Mouse (Mus musculus) cerebellum, adult 2 months (tissue): Measurements from ENCODE around the gene Gng2. TPM values are rescaled to one million over a fixed set of nuclear protein-coding genes. Genes with fewer than 3 reads are reported as not detected.

Experiments used
- DNase-seq, 2 experiments: peaks; one replicate each; pipeline ENCODE4 v3.0.0; 2021
- H3K27ac ChIP-seq: fragments of 200-500 bp; 2 replicates; pipeline ENCODE4 v1.5.1; 2012; ENCODE audit warnings: low read length, control low read depth, inconsistent platforms; ENCODE audit not compliant: insufficient read depth
- H3K27me3 ChIP-seq: fragments of 200-500 bp; 2 replicates; pipeline ENCODE4 v1.6.1; 2012; ENCODE audit warnings: inconsistent platforms, mild to moderate bottlenecking, low read length, moderate library complexity; ENCODE audit not compliant: control insufficient read depth, insufficient read depth
- H3K4me1 ChIP-seq: fragments of 200-500 bp; 2 replicates; pipeline ENCODE4 v1.6.1; 2011; ENCODE audit warnings: low read length; ENCODE audit not compliant: control insufficient read depth, insufficient read depth
- H3K4me3 ChIP-seq: fragments of 200-500 bp; replicated peaks from 2 replicates; pipeline ENCODE3; 2011; ENCODE audit warnings: mild to moderate bottlenecking, low read depth, low read length, control low read depth; ENCODE audit not compliant: insufficient read depth
- CTCF ChIP-seq: fragments of 200-500 bp; IDR thresholded peaks from 2 replicates; pipeline ENCODE4 v1.5.1; 2011; ENCODE audit warnings: low read depth, mild to moderate bottlenecking, control low read depth, low read length, moderate library complexity, borderline replicate concordance; ENCODE audit not compliant: insufficient read depth
- POLR2A ChIP-seq: fragments of 200-500 bp; IDR thresholded peaks from 2 replicates; pipeline ENCODE4 v1.6.1; 2011; ENCODE audit warnings: low read length, control low read depth, borderline replicate concordance; ENCODE audit not compliant: insufficient read depth
- WGBS: fragments of 180-500 bp; shearing (Covaris S2); methylation state at CpG from one replicate; pipeline ENCODE4 v1.1.7; 2018; 5-methylcytosine and 5-hydroxymethylcytosine counted together
- polyA plus RNA-seq: library from polyadenylated mRNA; depleted of rRNA; stranded (reverse); fragments of >200 nt; gene quantifications from 2 replicates; pipeline ENCODE4 v1.2.3, GENCODE M21; 2012

Gng2 gene
- polyA plus RNA-seq, 1 experiment = 62.7 TPM

- Histone ChIP-seq H3K27ac (no peak overlapping the region), H3K27me3 (no peaks in the 10 kb centered on the region), H3K4me1 (no peaks in the 10 kb centered on the region), H3K4me3 (no peak overlapping the region)
- WGBS = 89% methylated on average over 4 of the region's 4 CpGs
- no peak for DNase-seq
- TF ChIP-seq POLR2A (no peak), CTCF (no peak)
Observed at GRCm38 (mm10) chr14:19995943-19996342, 18.5 kb upstream of the Gng2 start.

- Histone ChIP-seq H3K4me3 (no peak overlapping the region), H3K27me3 (no peaks in the 10 kb centered on the region), H3K4me1 (no peaks in the 10 kb centered on the region), H3K27ac (no peak overlapping the region)
- WGBS = 76% methylated on average over 5 of the region's 5 CpGs
- TF ChIP-seq CTCF = no peak
- no peak for TF ChIP-seq POLR2A
- no peak for DNase-seq
Observed at GRCm38 (mm10) chr14:19994068-19994467, 16.6 kb upstream of the Gng2 start.

GRCm38 (mm10) chr14:19993570-19993883 is 16.1 kb upstream of the Gng2 start:
- Histone ChIP-seq H3K27ac (no peak overlapping the region), H3K4me1 (no peaks in the 10 kb centered on the region), H3K27me3 (no peaks in the 10 kb centered on the region), H3K4me3 (no peak overlapping the region)
- 88% methylated on average over 3 of the region's 3 CpGs for WGBS
- TF ChIP-seq POLR2A = no peak
- no peak for TF ChIP-seq CTCF
- no peak for DNase-seq

- H3K4me1 ChIP-seq = no peaks in the 10 kb centered on the region
Observed at GRCm38 (mm10) chr14:19992873-19993569, 15.6 kb upstream of the Gng2 start.

DNA sequence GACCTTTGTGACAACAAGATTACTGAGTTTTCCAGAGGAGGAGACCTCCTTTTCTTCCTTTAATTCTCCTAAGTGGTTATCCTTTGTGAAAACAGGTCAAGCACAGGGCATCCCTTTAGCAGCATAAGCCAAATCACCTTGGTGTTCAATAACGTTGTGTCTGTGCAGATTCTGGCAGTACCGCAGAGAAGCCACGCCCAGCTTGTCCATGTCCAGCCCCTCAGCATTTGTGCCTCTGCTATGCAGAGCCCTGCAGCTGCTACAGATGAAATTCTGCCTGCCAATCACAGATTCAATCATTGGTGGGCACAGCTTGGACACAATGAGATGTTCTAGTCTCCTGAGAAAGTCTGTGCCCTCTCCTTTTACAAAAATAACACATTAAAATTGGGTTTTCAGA is 14.4 kb upstream of the Gng2 start:
- Histone ChIP-seq H3K4me3 (no peak overlapping the region), H3K27me3 (no peaks in the 10 kb centered on the region), H3K27ac (no peak overlapping the region), H3K4me1 (no peaks in the 10 kb centered on the region; the same call in 1 of the 2 replicates)
- DNase-seq = no peak
- 38% methylated on average over 3 of the region's 3 CpGs for WGBS
- TF ChIP-seq POLR2A (no peak), CTCF (no peak)

More at GRCm38 (mm10) chr14:19992873-19993569, 15.6 kb upstream of the Gng2 start:
- no peak overlapping the region for H3K4me3 ChIP-seq
- TF ChIP-seq CTCF = no peak
- TF ChIP-seq POLR2A = no peak
- no peaks in the 10 kb centered on the region for H3K27me3 ChIP-seq
- no peak overlapping the region for H3K27ac ChIP-seq
- 85% methylated on average over 8 of the region's 8 CpGs for WGBS
- DNase-seq = no peak

DNA sequence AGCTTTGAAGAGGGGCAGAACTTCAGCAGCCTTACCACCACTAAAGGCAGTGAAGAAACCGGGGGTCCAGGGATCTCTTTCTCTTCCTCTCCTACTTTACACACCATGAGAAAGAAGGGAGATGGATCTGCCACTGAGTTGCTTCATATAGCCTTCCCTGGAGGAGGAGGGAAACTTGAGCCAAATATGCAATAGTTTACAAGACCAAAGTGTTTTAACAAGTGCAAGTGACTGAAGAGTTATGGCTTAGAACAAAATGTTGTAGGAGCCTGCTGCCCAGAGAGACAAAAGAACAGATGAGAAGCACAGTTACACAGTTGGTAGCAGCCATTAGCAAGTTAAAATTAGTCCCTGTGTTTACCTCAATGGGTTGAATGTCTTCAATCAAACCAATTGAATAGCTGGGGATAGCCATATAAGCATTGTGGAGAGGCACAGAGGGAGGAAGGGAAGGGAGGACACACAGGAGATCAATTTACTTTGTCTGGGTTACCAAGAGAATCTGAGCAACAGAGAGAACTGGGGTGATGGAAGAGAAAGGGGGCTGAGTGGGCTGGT is 13.1 kb upstream of the Gng2 start:
- 66% methylated on average over 1 of the region's 1 CpGs for WGBS
- Histone ChIP-seq H3K27me3 (no peaks in the 10 kb centered on the region), H3K4me1 (no peaks in the 10 kb centered on the region; the same call in 1 of the 2 replicates), H3K27ac (no peak overlapping the region), H3K4me3 (no peak overlapping the region)
- no peak for DNase-seq
- TF ChIP-seq CTCF (no peak), POLR2A (no peak)

DNA sequence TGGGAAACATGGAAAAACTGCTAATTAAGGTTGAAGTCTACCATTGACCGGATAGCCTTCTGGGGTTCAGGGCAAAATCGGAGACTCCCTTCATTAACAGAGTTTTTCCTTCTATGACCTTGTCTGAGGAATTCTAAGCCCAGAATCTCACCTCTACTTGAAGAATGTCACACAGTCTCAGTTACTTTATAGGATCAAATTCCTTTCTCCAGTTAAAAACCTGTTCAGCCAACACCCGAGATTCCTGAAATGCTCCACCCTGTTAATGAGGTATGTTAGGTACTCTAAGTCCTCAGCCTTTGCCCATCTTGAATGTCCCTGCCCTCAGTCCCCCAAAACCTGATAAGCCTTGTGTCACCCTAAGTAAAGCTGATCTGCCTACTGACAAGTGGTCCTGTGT is 11.0 kb upstream of the Gng2 start:
- no peak for TF ChIP-seq POLR2A
- Histone ChIP-seq H3K4me1 (no peaks in the 10 kb centered on the region; the same call in 1 of the 2 replicates), H3K27me3 (no peaks in the 10 kb centered on the region), H3K27ac (no peak overlapping the region), H3K4me3 (no peak overlapping the region)
- WGBS = 100% methylated on average over 3 of the region's 3 CpGs
- DNase-seq = no peak

DNA sequence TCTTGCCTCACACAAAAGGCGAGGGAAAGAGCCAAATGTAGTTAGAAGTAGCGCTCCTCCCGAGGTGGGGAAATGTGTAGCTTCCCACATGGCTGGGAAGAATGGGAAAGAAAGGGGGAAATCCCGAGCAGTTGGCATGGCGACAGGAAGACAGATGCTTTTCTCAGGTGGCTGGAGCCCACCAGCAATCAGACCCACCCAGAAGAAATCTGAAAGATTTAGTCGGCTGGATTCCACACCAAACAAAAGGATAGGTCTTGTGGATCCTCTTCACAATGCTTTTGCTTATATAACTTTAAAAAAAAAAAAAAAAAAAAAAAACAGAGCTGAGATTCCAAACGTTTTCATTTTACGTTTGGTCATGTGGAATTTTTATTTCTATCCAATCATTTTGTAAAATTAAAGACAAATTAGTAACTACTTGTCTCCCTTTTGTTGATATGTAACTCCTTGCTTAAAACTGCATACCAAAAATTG is 10.0 kb upstream of the Gng2 start:
- no peaks in the 10 kb centered on the region for H3K27me3 ChIP-seq
- WGBS = 14% methylated on average over 8 of the region's 8 CpGs
- no peaks in the 10 kb centered on the region; the same call in 1 of the 2 replicates for H3K4me1 ChIP-seq
- TF ChIP-seq POLR2A (no peak), CTCF (no peak)
- no peak for DNase-seq
- H3K27ac ChIP-seq = no peak overlapping the region
- peak overlapping the region; percentile 48 for H3K4me3 ChIP-seq
